Mouse (Mus musculus) kidney, adult 2 months (tissue): Measurements from ENCODE around the gene Mecom.

Source experiments
- CTCF ChIP-seq: fragments of 200-500 bp; conservative IDR thresholded peaks from 2 replicates; pipeline ENCODE4 v1.5.1; 2011; ENCODE audit warnings: low read depth, mild to moderate bottlenecking, control low read depth, low read length, moderate library complexity, mixed read lengths; ENCODE audit not compliant: insufficient read depth, insufficient read length
- POLR2A ChIP-seq: fragments of 200-500 bp; IDR thresholded peaks from one replicate; pipeline ENCODE4 v1.6.1; 2011; ENCODE audit warnings: low read depth, low read length, control low read depth

DNA sequence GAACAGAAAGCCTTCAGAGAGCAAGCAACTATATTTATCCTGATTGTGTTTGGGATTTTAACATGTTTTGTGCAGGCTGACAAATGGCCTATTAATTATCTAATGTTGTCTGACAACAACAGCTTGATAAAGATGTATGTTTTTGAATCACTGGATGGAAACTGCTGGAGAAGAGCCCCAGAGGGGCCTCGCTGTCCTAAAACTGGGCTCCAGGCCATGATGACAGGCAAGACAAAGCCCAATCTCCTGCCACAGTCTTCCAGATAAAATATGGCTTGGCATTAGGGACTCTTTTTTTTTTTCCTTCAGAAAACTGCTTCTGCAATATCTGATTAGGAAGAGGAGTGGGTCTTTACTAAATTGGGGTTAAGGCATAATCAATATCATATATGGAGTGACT lies 248.3 kb downstream of the Mecom start:
- TF ChIP-seq CTCF (no peak), POLR2A (no peak)
